ENCODE assay signal across 12 mouse cellular contexts in genomic region chr1:184060381-184060780, GRCm38 (mm10). TPM values are rescaled to one million over a fixed set of nuclear protein-coding genes. Genes with fewer than 3 reads are reported as not detected.
DNase-seq lines count a peak whose midpoint lies in the region; ATAC-seq lines count a peak whose summit lies in the region.
"Had no signal": no experiment of that assay in that cellular context is flagged by ENCODE, and none has a peak within 500 bp of the region (broad histone marks: within the 10 kb centered on the region; RNA-seq: fewer than 3 reads in every experiment).

No protein-coding gene starts in this region.

- WGBS in embryonic facial prominence, embryonic 12.5 days = 78% methylated on average over 9 of the region's 9 CpGs
- WGBS in embryonic facial prominence, embryonic 10.5 days = 85% methylated on average over 9 of the region's 9 CpGs
- WGBS in intestine, embryonic 14.5 days = 28% methylated on average over 9 of the region's 9 CpGs

- H3K4me3 ChIP-seq in embryonic facial prominence, embryonic 12.5 days = no peak overlapping the region
- no peak overlapping the region for H3K4me3 ChIP-seq in embryonic facial prominence, embryonic 10.5 days
- H3K4me3 ChIP-seq in intestine, embryonic 14.5 days (ENCODE audit: low read depth, low read length) = no peak overlapping the region
- H3K4me3 ChIP-seq: erythroblast, embryonic 14.5 days; hindbrain, embryonic 13.5 days had no signal

- H3K27ac ChIP-seq in embryonic facial prominence, embryonic 12.5 days = 0 out of 2 replicates have a peak overlapping the region, but pooled peaks have one; percentile 17
- H3K27ac ChIP-seq in embryonic facial prominence, embryonic 10.5 days (replicated peaks) = no peak overlapping the region
- peak overlapping the region; percentile 73 for H3K27ac ChIP-seq in intestine, embryonic 14.5 days (ENCODE audit: low read depth)
- H3K27ac ChIP-seq: hindbrain, embryonic 13.5 days had no signal

- no peak overlapping the region for H3K4me2 ChIP-seq in embryonic facial prominence, embryonic 12.5 days (replicated peaks)
- H3K4me2 ChIP-seq in intestine, embryonic 14.5 days (ENCODE audit: low read length) = no peak overlapping the region
- H3K4me2 ChIP-seq: hindbrain, embryonic 13.5 days had no signal

- no peaks in the 10 kb centered on the region for H3K4me1 ChIP-seq in embryonic facial prominence, embryonic 12.5 days
- H3K4me1 ChIP-seq in embryonic facial prominence, embryonic 10.5 days = 0 out of 2 replicates have a peak, but pooled peaks cover 2% of the 10 kb centered on the region
- H3K4me1 ChIP-seq in intestine, embryonic 14.5 days (replicated peaks; ENCODE audit: control insufficient read depth, insufficient read depth, low read length) = peaks cover 29% of the 10 kb centered on the region

- no peaks in the 10 kb centered on the region for H3K36me3 ChIP-seq in embryonic facial prominence, embryonic 12.5 days
- H3K36me3 ChIP-seq in embryonic facial prominence, embryonic 10.5 days (replicated peaks) = no peaks in the 10 kb centered on the region
- no peaks in the 10 kb centered on the region for H3K36me3 ChIP-seq in intestine, embryonic 14.5 days (ENCODE audit: control insufficient read depth, insufficient read depth, low read length)
- H3K36me3 ChIP-seq: hindbrain, embryonic 13.5 days had no signal

- no peak for DNase-seq in embryonic facial prominence, embryonic 10.5 days (ENCODE audit: low spot score)
- DNase-seq in CD4-positive helper T cell, adult 2 months (ENCODE audit: low read depth, low spot score) = peak; percentile 36
- DNase-seq in intestine, embryonic 14.5 days (ENCODE audit: low spot score) = peak; percentile 70
- peak; percentile 50 to 78 for DNase-seq in lung, adult 18-20 months
- DNase-seq in cerebellum, adult 9-11 months = no peak
- no peak for DNase-seq in left cerebral cortex, adult 18-20 months (ENCODE audit: low spot score in 2 of 2)
- no peak for DNase-seq in spleen, postnatal 14 days (ENCODE audit: low spot score in 2 of 2)
- DNase-seq: retina, postnatal 1 day had no signal

- H3K27me3 ChIP-seq in embryonic facial prominence, embryonic 12.5 days = no peaks in the 10 kb centered on the region
- no peaks in the 10 kb centered on the region for H3K27me3 ChIP-seq in embryonic facial prominence, embryonic 10.5 days (replicated peaks; ENCODE audit: low read depth, poor library complexity, severe bottlenecking)
- H3K27me3 ChIP-seq in intestine, embryonic 14.5 days (replicated peaks; ENCODE audit: control insufficient read depth, insufficient read depth, low read length) = no peaks in the 10 kb centered on the region
- H3K27me3 ChIP-seq: hindbrain, embryonic 13.5 days had no signal

- ATAC-seq in embryonic facial prominence, embryonic 12.5 days (ENCODE audit: insufficient number of reproducible peaks, insufficient read depth, low FRiP score, low TSS enrichment) = no peak
- peak; percentile 68 for ATAC-seq in intestine, embryonic 14.5 days (replicated peaks; ENCODE audit: low FRiP score, low TSS enrichment, low read depth)

- H3K9ac ChIP-seq in embryonic facial prominence, embryonic 12.5 days = no peak overlapping the region
- no peak overlapping the region for H3K9ac ChIP-seq in intestine, embryonic 14.5 days (ENCODE audit: low read length)
- H3K9ac ChIP-seq: hindbrain, embryonic 13.5 days had no signal

- no peaks in the 10 kb centered on the region for H3K9me3 ChIP-seq in embryonic facial prominence, embryonic 12.5 days
- no peaks in the 10 kb centered on the region for H3K9me3 ChIP-seq in embryonic facial prominence, embryonic 10.5 days
- no peaks in the 10 kb centered on the region for H3K9me3 ChIP-seq in intestine, embryonic 14.5 days (ENCODE audit: control insufficient read depth, low read length)
- H3K9me3 ChIP-seq: hindbrain, embryonic 13.5 days had no signal

RNA-seq across cellular contexts. Expression of gene 1700056E22Rik, which starts 26.3 kb away (rescaled TPM):
- polyA plus RNA-seq in embryonic facial prominence, embryonic 12.5 days (2016; fragmentation: Nextera tagmentation; extraction: Ambion mirVana) = 1.0 and 1.3 TPM in 2 replicates
- polyA plus RNA-seq in embryonic facial prominence, embryonic 10.5 days (2016; fragmentation: Nextera tagmentation; extraction: Ambion mirVana) = 0.58 and 1.1 TPM in 2 replicates
- 0.93 and 1.6 TPM in 2 replicates for polyA plus RNA-seq in intestine, embryonic 14.5 days (2014; fragmentation: Nextera tagmentation; extraction: Ambion mirVana)
- under 1 TPM in 1 of 2 experiments, not detected in 1; 0.47 TPM for total RNA-seq in left cerebral cortex, adult 18-20 months (2021)
- total RNA-seq: megakaryocyte-erythroid progenitor cell, adult 5-6 weeks had no signal

RNA-seq across cellular contexts. Expression of gene Dusp10, which starts 47.3 kb away (rescaled TPM):
- 7.2 and 8.1 TPM in 2 replicates for polyA plus RNA-seq in embryonic facial prominence, embryonic 12.5 days (2016; fragmentation: Nextera tagmentation; extraction: Ambion mirVana)
- polyA plus RNA-seq in embryonic facial prominence, embryonic 10.5 days (2016; fragmentation: Nextera tagmentation; extraction: Ambion mirVana) = 3.0 and 3.1 TPM in 2 replicates
- 12.8 and 13.0 TPM in 2 replicates for polyA plus RNA-seq in intestine, embryonic 14.5 days (2014; fragmentation: Nextera tagmentation; extraction: Ambion mirVana)
- total RNA-seq in left cerebral cortex, adult 18-20 months (2021) = 1 to 10 TPM; 5.9 to 6.8 TPM

Comparison
In these comparisons a context has a peak if more than half of its experiments do, and no peak if none do; other contexts are left out.
1. DNase-seq: peak in CD4-positive helper T cell, adult 2 months (single experiment), intestine, embryonic 14.5 days (single experiment) and lung, adult 18-20 months (2 of 2); none in embryonic facial prominence, embryonic 10.5 days (single experiment), cerebellum, adult 9-11 months (single experiment), left cerebral cortex, adult 18-20 months (0 of 2) and spleen, postnatal 14 days (0 of 2).